Mouse (Mus musculus) limb, embryonic 15.5 days (tissue): ENCODE data around the gene 2510009E07Rik. TPM values are rescaled to one million over a fixed set of nuclear protein-coding genes. Genes with fewer than 3 reads are reported as not detected.

Experiments used
- ATAC-seq: fragments of 200-750 bp; cut with Nextera tagmentation; 2 replicates; pipeline ENCODE4 v1.8.0; 2017; ENCODE audit warnings: low read depth, moderate TSS enrichment; ENCODE audit not compliant: insufficient number of reproducible peaks, low FRiP score, low TSS enrichment
- H3K27ac ChIP-seq: fragments of 300-500 bp; sonication (generic); 2 replicates; pipeline ENCODE4 v1.5.1; 2015; ENCODE audit warnings: moderate library complexity, mild to moderate bottlenecking, inconsistent platforms
- H3K27me3 ChIP-seq: fragments of 300-500 bp; sonication (generic); 2 replicates; pipeline ENCODE4 v1.6.1; 2015; ENCODE audit warnings: inconsistent platforms
- H3K36me3 ChIP-seq: fragments of 300-500 bp; sonication (generic); 2 replicates; pipeline ENCODE4 v1.6.1; 2015; ENCODE audit warnings: inconsistent platforms
- H3K4me1 ChIP-seq: fragments of 300-500 bp; sonication (generic); 2 replicates; pipeline ENCODE4 v1.6.1; 2015; ENCODE audit warnings: inconsistent platforms
- H3K4me2 ChIP-seq: fragments of 300-500 bp; sonication (generic); 2 replicates; pipeline ENCODE4 v1.6.1; 2015; ENCODE audit warnings: mild to moderate bottlenecking, inconsistent platforms
- H3K4me3 ChIP-seq: fragments of 300-500 bp; sonication (generic); 2 replicates; pipeline ENCODE4 v1.5.1; 2015; ENCODE audit warnings: mild to moderate bottlenecking, inconsistent platforms
- H3K9ac ChIP-seq: fragments of 300-500 bp; sonication (generic); 2 replicates; pipeline ENCODE4 v1.6.1; 2015; ENCODE audit warnings: inconsistent platforms
- H3K9me3 ChIP-seq: fragments of 300-500 bp; sonication (generic); 2 replicates; pipeline ENCODE4 v1.6.1; 2016; ENCODE audit warnings: inconsistent platforms
- WGBS: fragments of 180-500 bp; shearing (Covaris S2); methylation state at CpG from one replicate; pipeline ENCODE4 v1.1.7; 2015; 5-methylcytosine and 5-hydroxymethylcytosine counted together
- polyA plus RNA-seq: library from polyadenylated mRNA; unstranded; fragments of >200 nt; fragmentation: Nextera tagmentation; extraction: Ambion mirVana; gene quantifications from 2 replicates; pipeline ENCODE4 v1.2.1, GENCODE M21; 2015

Gene 2510009E07Rik
- polyA plus RNA-seq, 1 experiment from 2014 or later: 27.3 TPM

DNA sequence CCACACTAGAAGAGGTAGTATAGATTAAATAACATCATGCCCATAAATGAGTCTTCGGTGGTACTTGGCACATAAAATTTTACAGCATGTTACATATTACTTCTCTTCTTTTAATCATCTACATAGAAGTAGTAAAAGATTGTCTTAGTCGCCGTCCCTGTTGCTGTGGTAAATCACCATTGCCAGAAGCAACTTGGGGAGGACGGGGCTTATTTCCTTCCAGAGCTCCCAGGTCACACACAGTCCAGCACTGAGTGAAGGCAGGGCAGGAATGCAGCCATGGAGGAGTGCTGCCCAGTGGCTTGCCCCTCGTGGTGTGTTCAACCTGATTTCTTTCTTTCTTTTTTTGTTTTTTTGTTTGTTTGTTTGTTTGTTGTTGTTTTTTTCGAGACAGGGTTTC is 90.1 kb downstream of the 2510009E07Rik start:
- ATAC-seq: no peak
- Histone ChIP-seq H3K36me3 (no peaks in the 10 kb centered on the region), H3K4me3 (no peak overlapping the region), H3K4me2 (no peak overlapping the region), H3K9me3 (no peaks in the 10 kb centered on the region), H3K4me1 (peaks cover 10% of the 10 kb centered on the region), H3K9ac (no peak overlapping the region), H3K27me3 (no peaks in the 10 kb centered on the region), H3K27ac (no peak overlapping the region)
- WGBS: 61% methylated on average over 6 of the region's 6 CpGs

Other genes starting within 250 kb of the 2510009E07Rik start
- gene Ehhadh, start 93.1 kb upstream of the 2510009E07Rik start, polyA plus RNA-seq: 2.4 and 2.7 TPM in 2 replicates
- gene Map3k13, start 99.7 kb upstream of the 2510009E07Rik start, polyA plus RNA-seq: 0.55 and 0.61 TPM in 2 replicates